ENCODE assay signal across 19 mouse cellular contexts in genomic region chr2:166935582-166935981, GRCm38 (mm10). TPM values are rescaled to one million over a fixed set of nuclear protein-coding genes. Genes with fewer than 3 reads are reported as not detected.
DNase-seq lines count a peak whose midpoint lies in the region; ATAC-seq and TF ChIP-seq lines count a peak whose summit lies in the region.
"Had no signal": no experiment of that assay in that cellular context is flagged by ENCODE, and none has a peak within 500 bp of the region (broad histone marks: within the 10 kb centered on the region; RNA-seq: fewer than 3 reads in every experiment).

No protein-coding gene starts in this region.

- H3K9ac ChIP-seq in lung, embryonic 16.5 days (ENCODE audit: low read length) = no peak overlapping the region
- H3K9ac ChIP-seq in forebrain, embryonic 14.5 days (ENCODE audit: low read length) = no peak overlapping the region
- H3K9ac ChIP-seq: embryonic facial prominence, embryonic 12.5 days; embryonic facial prominence, embryonic 15.5 days; forebrain, embryonic 15.5 days; heart, embryonic 13.5 days; hindbrain, embryonic 14.5 days had no signal

- H3K4me3 ChIP-seq in lung, embryonic 16.5 days (ENCODE audit: low read length) = no peak overlapping the region
- no peak overlapping the region for H3K4me3 ChIP-seq in left cerebral cortex, adult 2 months
- H3K4me3 ChIP-seq in forebrain, embryonic 14.5 days (ENCODE audit: low read depth, low read length) = no peak overlapping the region
- H3K4me3 ChIP-seq: embryonic facial prominence, embryonic 12.5 days; embryonic facial prominence, embryonic 15.5 days; forebrain, embryonic 15.5 days; heart, adult 2 months; heart, embryonic 10.5 days; heart, embryonic 13.5 days had no signal

- intact Hi-C loops in left cerebral cortex, adult 2 months (cut with DNase I) = no loop called here

- no peak overlapping the region for H3K4me2 ChIP-seq in lung, embryonic 16.5 days (ENCODE audit: low read depth, low read length)
- no peak overlapping the region for H3K4me2 ChIP-seq in forebrain, embryonic 14.5 days (ENCODE audit: low read length)
- H3K4me2 ChIP-seq: embryonic facial prominence, embryonic 12.5 days; embryonic facial prominence, embryonic 15.5 days; forebrain, embryonic 15.5 days; heart, embryonic 13.5 days; hindbrain, embryonic 14.5 days had no signal

- no peaks in the 10 kb centered on the region for H3K27me3 ChIP-seq in lung, embryonic 16.5 days (ENCODE audit: control insufficient read depth, insufficient read depth, low read depth, low read length)
- no peaks in the 10 kb centered on the region for H3K27me3 ChIP-seq in forebrain, embryonic 14.5 days (replicated peaks; ENCODE audit: control insufficient read depth, insufficient read depth, low read length)
- H3K27me3 ChIP-seq: embryonic facial prominence, embryonic 12.5 days; embryonic facial prominence, embryonic 15.5 days; forebrain, embryonic 15.5 days; heart, embryonic 13.5 days had no signal

- no peak for TF ChIP-seq CTCF in left cerebral cortex, adult 2 months (IDR thresholded peaks at IDR 0.05)

- H3K36me3 ChIP-seq in lung, embryonic 16.5 days (ENCODE audit: control insufficient read depth, insufficient read depth, low read length) = peaks cover 46% of the 10 kb centered on the region
- peaks cover 91% of the 10 kb centered on the region for H3K36me3 ChIP-seq in forebrain, embryonic 14.5 days (ENCODE audit: control insufficient read depth, insufficient read depth, low read length)

- ATAC-seq in lung, embryonic 16.5 days (ENCODE audit: low read depth) = peak; percentile 20; the same call in 1 of the 2 replicates
- ATAC-seq in forebrain, embryonic 14.5 days = no peak
- ATAC-seq: CD4-positive, CD25-positive, alpha-beta regulatory T cell, adult 4 months; forebrain, embryonic 15.5 days; hindbrain, postnatal 0 days had no signal

- H3K9me3 ChIP-seq in lung, embryonic 16.5 days (ENCODE audit: control insufficient read depth, low read length) = no peaks in the 10 kb centered on the region
- no peaks in the 10 kb centered on the region for H3K9me3 ChIP-seq in forebrain, embryonic 14.5 days (replicated peaks; ENCODE audit: control insufficient read depth, low read length)
- H3K9me3 ChIP-seq: embryonic facial prominence, embryonic 12.5 days; embryonic facial prominence, embryonic 15.5 days; forebrain, embryonic 15.5 days; heart, embryonic 10.5 days; heart, embryonic 13.5 days had no signal

- no peak overlapping the region for H3K27ac ChIP-seq in lung, embryonic 16.5 days (ENCODE audit: low read length)
- H3K27ac ChIP-seq in left cerebral cortex, adult 2 months = no peak overlapping the region
- H3K27ac ChIP-seq in forebrain, embryonic 14.5 days (ENCODE audit: low read depth, low read length) = no peak overlapping the region
- H3K27ac ChIP-seq: embryonic facial prominence, embryonic 12.5 days; embryonic facial prominence, embryonic 15.5 days; forebrain, embryonic 15.5 days; heart, adult 2 months; heart, embryonic 10.5 days; heart, embryonic 13.5 days; hindbrain, embryonic 14.5 days; hindbrain, postnatal 0 days had no signal

- 69% methylated on average over 7 of the region's 7 CpGs for WGBS in lung, embryonic 16.5 days
- WGBS in forebrain, embryonic 14.5 days = 95% methylated on average over 7 of the region's 7 CpGs

- no peaks in the 10 kb centered on the region for H3K4me1 ChIP-seq in lung, embryonic 16.5 days (replicated peaks; ENCODE audit: control insufficient read depth, insufficient read depth, low read length)
- H3K4me1 ChIP-seq in forebrain, embryonic 14.5 days (ENCODE audit: control insufficient read depth, insufficient read depth, low read length) = no peaks in the 10 kb centered on the region
- H3K4me1 ChIP-seq: embryonic facial prominence, embryonic 12.5 days; embryonic facial prominence, embryonic 15.5 days; forebrain, embryonic 15.5 days; heart, embryonic 10.5 days had no signal

- DNase-seq in lung, adult 18-20 months = peak; percentile 30 to 74
- no peak for DNase-seq in lung, postnatal 10 days
- DNase-seq in lung, postnatal 25 days (ENCODE audit: low spot score) = peak; percentile 49
- DNase-seq in left cerebral cortex, adult 2 months (ENCODE audit: extremely low spot score in 1 of 2, low spot score in 2 of 2) = no peak
- DNase-seq in forebrain, embryonic 14.5 days (ENCODE audit: low spot score) = no peak
- DNase-seq: adrenal gland, adult 2 months; adrenal gland, postnatal 14 days; cerebellum, adult 11 months; gastrocnemius, postnatal 25 days; heart, adult 2 months had no signal

RNA-seq across cellular contexts. Expression of gene Cse1l, which starts 29.7 kb away (rescaled TPM):
- polyA plus RNA-seq in lung, embryonic 16.5 days (2015; fragmentation: Nextera tagmentation; extraction: Ambion mirVana) = 106 and 118 TPM in 2 replicates
- 10 to 100 TPM; 52.2 to 60.6 TPM for total RNA-seq in left cerebral cortex, adult 2 months (2021)
- 137 and 138 TPM in 2 replicates for polyA plus RNA-seq in forebrain, embryonic 14.5 days (2014; fragmentation: Nextera tagmentation; extraction: Ambion mirVana)

Comparison
In these comparisons a context has a peak if more than half of its experiments do, and no peak if none do; other contexts are left out.
1. DNase-seq: peak in lung, adult 18-20 months (2 of 2) and lung, postnatal 25 days (single experiment); none in lung, postnatal 10 days (single experiment), left cerebral cortex, adult 2 months (0 of 2) and forebrain, embryonic 14.5 days (single experiment).